Mouse (Mus musculus): ENCODE measurements at regions not wholly inside any gene's neighbourhood (a gene's known extent, or its start where the extent isn't known, plus 50 kb on each side); places are given as distances from the start of the nearest gene placed in this dataset.
"Not testable (repeated sequence)": the region's sequence is repeated elsewhere in the genome, so short reads cannot be mapped to it uniquely, and the experiment has no call there.

DNA sequence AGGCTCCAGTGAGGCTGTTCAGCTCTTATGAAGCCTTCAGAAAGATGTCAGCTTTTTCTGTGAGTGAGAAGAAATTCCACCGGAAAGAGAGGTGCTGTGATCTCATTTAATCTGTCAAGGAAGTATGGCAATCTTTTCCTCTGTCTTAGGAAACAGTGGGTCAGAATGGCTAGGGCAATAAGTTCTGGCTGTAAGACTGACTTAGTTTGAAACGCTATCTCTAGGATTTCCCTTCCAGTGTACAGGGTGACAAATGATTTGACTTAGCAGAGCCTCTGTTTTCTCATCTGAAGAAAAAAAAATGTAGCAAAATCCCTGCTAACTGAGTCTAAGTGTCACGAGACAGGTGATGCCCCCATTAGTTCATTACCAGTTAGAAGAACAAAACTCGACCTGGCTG is 181.1 kb downstream of the Csl start:
- Histone ChIP-seq H3K4me1 (ENCODE audit: insufficient read depth) (no peaks in the 10 kb centered on the region), H3K9me3 (ENCODE audit: low read depth, low read length) (no peaks in the 10 kb centered on the region), H3K27me3 (ENCODE audit: insufficient read depth, low read length) (no peaks in the 10 kb centered on the region), H3K9ac (no peak overlapping the region), H3K36me3 (ENCODE audit: insufficient read depth) (no peaks in the 10 kb centered on the region), H3K4me2 (no peak overlapping the region), H3K4me3 (ENCODE audit: low read depth, low read length) (no peak overlapping the region), H3K27ac (ENCODE audit: low read depth) (no peak overlapping the region)
- no peak for DNase-seq
- no peak for ATAC-seq (ENCODE audit: insufficient read depth)
- no peak for TF ChIP-seq CTCF (IDR thresholded peaks at IDR 0.05; ENCODE audit: low read depth)
- WGBS: 36% methylated on average over 4 of the region's 4 CpGs

DNA sequence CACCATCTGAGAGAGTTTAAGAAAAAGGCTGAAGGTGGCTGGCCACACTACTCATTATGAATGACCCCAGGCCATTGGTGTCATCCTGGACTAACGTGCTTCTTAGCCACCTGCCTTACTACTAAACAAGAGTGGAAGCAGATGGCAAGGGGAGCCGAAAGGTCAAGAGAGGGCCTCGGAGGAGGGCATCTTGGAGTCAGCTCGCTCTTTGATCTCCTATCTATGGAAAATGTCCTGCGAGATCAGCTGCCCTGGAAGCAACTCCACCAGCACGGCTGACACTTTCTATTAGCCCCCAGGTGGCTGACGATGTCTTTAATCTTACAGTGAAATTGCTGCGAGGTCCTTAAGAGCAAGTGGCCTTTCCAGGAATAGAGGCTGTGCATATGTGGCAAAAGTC is 179.3 kb downstream of the Csl start:
- Histone ChIP-seq H3K27ac (ENCODE audit: low read depth) (no peak overlapping the region), H3K27me3 (ENCODE audit: insufficient read depth, low read length) (no peaks in the 10 kb centered on the region), H3K4me3 (ENCODE audit: low read depth, low read length) (no peak overlapping the region), H3K4me1 (ENCODE audit: insufficient read depth) (no peaks in the 10 kb centered on the region), H3K9ac (no peak overlapping the region), H3K4me2 (no peak overlapping the region), H3K9me3 (ENCODE audit: low read depth, low read length) (no peaks in the 10 kb centered on the region), H3K36me3 (ENCODE audit: insufficient read depth) (no peaks in the 10 kb centered on the region)
- ATAC-seq (ENCODE audit: insufficient read depth) (no peak), DNase-seq (no peak)
- WGBS: 27% methylated on average over 8 of the region's 8 CpGs
- TF ChIP-seq CTCF (IDR thresholded peaks at IDR 0.05; ENCODE audit: low read depth): no peak

DNA sequence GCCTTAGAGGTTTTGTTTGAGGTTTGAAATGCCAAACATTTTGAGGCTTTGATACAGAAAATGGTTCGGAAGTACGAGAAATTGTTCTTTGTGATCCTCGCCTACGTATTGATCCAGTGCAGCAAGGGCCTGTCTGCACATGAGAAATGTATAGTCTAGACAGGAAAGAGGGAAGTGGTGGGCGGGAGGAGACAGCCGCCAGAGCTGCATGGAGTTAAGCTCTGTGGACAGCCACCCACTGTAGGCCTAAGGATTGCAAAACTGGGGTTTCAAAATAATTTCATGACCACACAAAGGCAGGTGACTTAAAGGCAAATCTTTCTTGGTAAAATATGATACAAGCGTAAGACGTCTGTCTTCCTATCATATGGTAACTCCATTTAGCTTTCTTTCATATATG is 178.4 kb downstream of the Csl start:
- DNase-seq (no peak), ATAC-seq (ENCODE audit: insufficient read depth) (no peak)
- H3K27ac ChIP-seq (ENCODE audit: low read depth): no peak overlapping the region
- no peak for TF ChIP-seq CTCF (IDR thresholded peaks at IDR 0.05; ENCODE audit: low read depth)
- no peak overlapping the region for H3K4me2 ChIP-seq
- 74% methylated on average over 8 of the region's 8 CpGs for WGBS
- no peaks in the 10 kb centered on the region for H3K9me3 ChIP-seq (ENCODE audit: low read depth, low read length)
- no peak overlapping the region for H3K9ac ChIP-seq
- no peaks in the 10 kb centered on the region for H3K27me3 ChIP-seq (ENCODE audit: insufficient read depth, low read length)
- no peak overlapping the region for H3K4me3 ChIP-seq (ENCODE audit: low read depth, low read length)
- no peaks in the 10 kb centered on the region for H3K4me1 ChIP-seq (ENCODE audit: insufficient read depth)
- H3K36me3 ChIP-seq (ENCODE audit: insufficient read depth): no peaks in the 10 kb centered on the region

GRCm38 (mm10) chr10:99584855-99585254 is 174.6 kb downstream of the Csl start:
- H3K4me3 ChIP-seq (ENCODE audit: low read depth, low read length): no peak overlapping the region
- no peak overlapping the region for H3K4me2 ChIP-seq
- no peak for DNase-seq
- H3K4me1 ChIP-seq (ENCODE audit: insufficient read depth): no peaks in the 10 kb centered on the region
- H3K9ac ChIP-seq: no peak overlapping the region
- no peaks in the 10 kb centered on the region for H3K9me3 ChIP-seq (ENCODE audit: low read depth, low read length)
- 74% methylated on average over 2 of the region's 2 CpGs for WGBS
- H3K27me3 ChIP-seq (ENCODE audit: insufficient read depth, low read length): no peaks in the 10 kb centered on the region
- H3K27ac ChIP-seq (ENCODE audit: low read depth): no peak overlapping the region
- no peak for ATAC-seq (ENCODE audit: insufficient read depth)
- no peaks in the 10 kb centered on the region for H3K36me3 ChIP-seq (ENCODE audit: insufficient read depth)
- TF ChIP-seq CTCF (IDR thresholded peaks at IDR 0.05; ENCODE audit: low read depth): no peak

GRCm38 (mm10) chr10:99592220-99592619 is 167.2 kb downstream of the Csl start:
- Histone ChIP-seq H3K4me3 (ENCODE audit: low read depth, low read length) (no peak overlapping the region), H3K27ac (ENCODE audit: low read depth) (no peak overlapping the region), H3K4me1 (ENCODE audit: insufficient read depth) (no peaks in the 10 kb centered on the region), H3K9ac (no peak overlapping the region), H3K27me3 (ENCODE audit: insufficient read depth, low read length) (no peaks in the 10 kb centered on the region), H3K4me2 (peak overlapping the region; percentile 15; the same call in 1 of the 2 replicates), H3K9me3 (ENCODE audit: low read depth, low read length) (no peaks in the 10 kb centered on the region), H3K36me3 (ENCODE audit: insufficient read depth) (no peaks in the 10 kb centered on the region)
- 10% methylated on average over 9 of the region's 9 CpGs for WGBS
- DNase-seq (peak; percentile 20), ATAC-seq (ENCODE audit: insufficient read depth) (peak; percentile 31; the same call in 1 of the 2 replicates)
- TF ChIP-seq CTCF (IDR thresholded peaks at IDR 0.05; ENCODE audit: low read depth): no peak

DNA sequence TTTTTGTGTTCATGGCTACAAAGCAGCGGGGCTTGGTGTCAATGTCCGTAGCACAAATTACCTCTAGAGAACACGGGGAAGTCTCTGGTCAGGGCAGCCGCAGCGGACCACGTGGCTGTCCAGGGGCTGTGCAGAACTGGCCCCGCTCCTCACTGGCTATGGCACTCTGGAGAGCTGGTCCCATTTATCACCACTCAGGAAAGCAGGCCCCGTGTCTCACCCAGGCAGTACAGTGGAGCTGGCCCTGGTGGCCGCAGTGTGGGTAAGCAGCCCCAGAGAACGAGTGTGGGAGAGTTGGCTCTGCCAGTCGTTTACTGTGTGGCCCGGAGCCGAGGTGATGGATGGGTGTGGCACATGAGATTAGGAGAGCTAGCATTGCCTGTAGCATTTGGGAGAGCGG is 163.8 kb downstream of the Csl start:
- Histone ChIP-seq H3K4me2 (no peak overlapping the region), H3K4me3 (ENCODE audit: low read depth, low read length) (no peak overlapping the region), H3K36me3 (ENCODE audit: insufficient read depth) (no peaks in the 10 kb centered on the region), H3K9ac (no peak overlapping the region), H3K9me3 (ENCODE audit: low read depth, low read length) (no peaks in the 10 kb centered on the region), H3K27me3 (ENCODE audit: insufficient read depth, low read length) (no peaks in the 10 kb centered on the region), H3K4me1 (ENCODE audit: insufficient read depth) (no peaks in the 10 kb centered on the region), H3K27ac (ENCODE audit: low read depth) (no peak overlapping the region)
- DNase-seq: no peak
- TF ChIP-seq CTCF (IDR thresholded peaks at IDR 0.05; ENCODE audit: low read depth): no peak
- no peak for ATAC-seq (ENCODE audit: insufficient read depth)
- 70% methylated on average over 14 of the region's 14 CpGs for WGBS

- H3K4me3 ChIP-seq (ENCODE audit: low read depth, low read length): peak overlapping the region; percentile 33
- 0 out of 2 replicates have a peak overlapping the region, but pooled peaks have one; percentile 30 for H3K27ac ChIP-seq (ENCODE audit: low read depth)
- not testable (repeated sequence) for H3K36me3 ChIP-seq (ENCODE audit: insufficient read depth); H3K4me1 ChIP-seq (ENCODE audit: insufficient read depth); H3K9me3 ChIP-seq (ENCODE audit: low read depth, low read length); H3K27me3 ChIP-seq (ENCODE audit: insufficient read depth, low read length)
- H3K9ac ChIP-seq: peak overlapping the region; percentile 46
- H3K4me2 ChIP-seq: peak overlapping the region; percentile 60
- WGBS: 53% methylated on average over 23 of the region's 34 CpGs
- DNase-seq (peak; percentile 42), ATAC-seq (ENCODE audit: insufficient read depth) (peak; percentile 59; the same call in 1 of the 2 replicates)
Measured at GRCm38 (mm10) chr10:99599142-99600120, 160.0 kb downstream of the Csl start.

Data from lung, embryonic 14.5 days (tissue).